Mouse (Mus musculus): ENCODE data around the gene Lgals2.
"Not testable (repeated sequence)": the region's sequence is repeated elsewhere in the genome, so short reads cannot be mapped to it uniquely, and the experiment has no call there.

Gene Lgals2

DNA sequence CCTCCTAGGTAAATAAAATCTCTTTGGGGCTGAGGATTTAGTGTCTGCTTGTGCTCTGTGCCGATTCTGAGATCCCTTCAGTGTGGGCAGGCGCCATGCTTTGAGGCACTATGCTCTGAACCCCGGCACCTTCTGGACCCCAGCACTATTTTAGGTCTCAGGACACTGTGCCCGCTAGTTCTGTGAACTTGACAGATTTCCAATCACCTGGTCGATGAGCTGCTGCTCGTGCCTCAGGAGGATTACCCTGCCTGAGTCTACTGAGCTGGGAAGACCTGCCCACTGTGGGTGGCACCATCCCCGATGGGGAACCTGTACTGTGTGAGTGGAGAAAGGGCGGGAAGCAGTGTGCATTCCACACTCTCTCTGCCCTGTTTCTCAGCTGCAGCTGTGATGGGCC lies 19.7 kb upstream of the Lgals2 start:
- DNase-seq (ENCODE audit: low spot score in 2 of 2): no peak

DNA sequence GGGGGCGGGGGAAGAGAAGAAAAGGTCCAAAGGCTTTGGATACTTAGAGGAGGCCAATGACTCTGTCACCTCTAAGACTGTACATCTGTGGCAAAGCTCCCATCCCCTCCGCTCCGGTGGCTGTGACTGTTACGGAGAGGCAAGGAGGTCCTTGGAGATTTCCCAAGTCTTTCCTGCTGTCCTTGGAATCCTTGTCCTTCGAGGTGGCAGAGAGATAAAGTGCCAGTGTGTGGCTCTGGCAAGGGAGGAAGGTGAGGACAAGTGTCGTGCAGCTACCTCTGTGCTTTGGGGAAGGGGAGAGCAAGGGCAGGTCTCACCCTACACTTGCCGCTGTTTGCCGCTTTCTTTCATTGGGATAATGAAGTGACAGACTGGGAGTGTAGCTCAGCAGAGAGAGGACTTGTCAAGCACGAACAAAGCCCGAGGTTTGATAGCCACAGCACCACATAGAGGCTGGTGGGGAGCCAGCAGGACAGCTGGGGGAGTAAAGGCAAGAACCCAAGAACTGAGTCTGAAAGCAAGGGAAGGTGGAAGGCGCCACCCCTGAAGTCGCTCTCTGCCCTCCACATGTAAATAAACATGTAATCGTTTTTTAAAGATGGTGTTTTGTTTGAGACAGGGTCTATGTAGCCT lies 18.6 kb upstream of the Lgals2 start:
- no peak for DNase-seq (ENCODE audit: low spot score in 2 of 2)

DNA sequence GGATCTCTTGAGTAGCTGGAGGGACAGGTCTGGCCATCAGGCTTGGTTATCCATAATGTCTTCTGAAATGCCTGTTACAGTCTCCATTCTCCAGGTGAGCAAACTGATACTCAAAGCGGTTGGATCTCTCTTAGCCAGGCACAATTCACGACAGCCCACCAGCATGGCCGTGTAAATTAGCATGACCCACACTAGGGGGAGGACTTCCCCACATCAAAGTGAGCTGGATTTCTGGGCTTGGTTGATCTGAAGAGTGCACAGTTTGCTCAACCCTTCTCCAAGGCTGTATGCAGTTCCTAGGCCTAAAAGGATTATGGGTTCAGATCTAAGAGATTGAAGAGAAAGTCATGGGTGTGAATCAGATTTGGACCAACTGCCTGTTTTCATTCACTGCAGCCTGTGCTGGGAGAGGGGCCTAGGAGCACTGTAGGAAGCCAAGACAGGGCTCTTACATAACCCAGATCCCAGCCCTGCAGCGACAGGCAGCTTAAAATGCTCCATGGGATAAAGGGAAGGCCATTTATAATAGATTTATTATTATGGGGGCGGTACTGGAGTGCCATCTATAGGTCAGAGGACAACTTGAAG lies 16.8 kb upstream of the Lgals2 start:
- DNase-seq (ENCODE audit: low spot score in 2 of 2): no peak

DNA sequence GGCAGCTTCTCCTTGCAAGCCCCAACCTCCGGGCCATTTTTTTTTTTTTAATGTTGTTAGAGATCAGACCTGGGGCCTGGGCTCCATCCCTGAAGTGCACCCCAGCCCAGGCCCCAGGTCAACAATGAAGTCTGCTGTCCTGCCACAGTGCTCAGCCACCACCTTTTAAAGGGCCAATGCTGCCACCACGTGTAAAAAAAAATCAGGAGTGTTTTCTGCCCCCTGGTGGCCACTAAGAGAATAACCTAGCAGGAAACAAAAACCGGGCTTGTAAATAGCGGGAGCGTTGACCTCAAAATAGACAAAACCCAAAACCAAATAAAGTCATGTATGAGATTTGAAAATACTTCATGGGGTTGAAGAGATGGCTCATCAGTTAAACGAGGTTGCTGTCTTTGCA lies 14.4 kb upstream of the Lgals2 start:
- no peak for DNase-seq (ENCODE audit: low spot score in 2 of 2)

DNA sequence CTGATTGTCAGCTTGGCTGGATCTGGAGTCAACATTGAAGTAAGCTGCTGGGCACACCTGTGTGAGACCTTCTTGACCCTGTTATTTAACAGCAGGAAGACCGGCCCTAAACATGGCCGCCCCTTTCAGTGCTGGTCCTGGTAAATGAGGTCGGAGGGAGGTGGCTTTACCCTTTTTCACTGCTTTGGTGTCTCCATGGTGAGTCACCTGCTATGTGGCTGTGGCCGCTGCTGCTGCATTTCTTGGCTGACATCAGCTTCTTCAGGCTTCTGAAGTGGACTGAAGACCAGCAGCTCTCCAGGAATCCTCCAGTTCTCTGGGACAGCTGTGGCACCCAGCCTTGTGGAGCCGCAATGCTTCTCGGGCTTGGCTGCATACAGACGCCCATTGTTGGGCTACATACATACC lies 13.5 kb upstream of the Lgals2 start:
- no peak for DNase-seq (ENCODE audit: low spot score in 2 of 2)

- DNase-seq (ENCODE audit: low spot score in 2 of 2): no peak
These were observed 13.1 kb upstream of the Lgals2 start for GRCm38 (mm10) chr15:78868398-78868797.

DNA sequence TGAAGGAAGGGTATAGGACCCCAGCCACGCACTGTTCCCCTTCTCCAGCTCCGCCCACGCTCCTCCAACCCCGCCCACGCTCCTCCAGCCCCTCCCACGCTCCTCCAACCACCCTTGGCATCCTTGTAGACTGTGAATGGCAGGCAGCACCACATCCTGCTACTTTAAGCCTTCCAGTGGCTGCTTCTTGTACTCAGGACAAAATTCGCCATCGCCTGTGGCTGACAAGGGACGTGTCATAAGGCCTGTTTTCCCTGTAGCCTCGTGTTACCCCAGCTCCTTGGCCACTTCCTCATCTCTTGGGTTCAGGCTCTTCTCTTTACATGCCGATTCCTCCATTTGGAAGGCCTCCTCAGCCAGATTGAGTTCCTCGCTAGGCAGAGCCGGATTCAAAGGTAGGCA lies 8.5 kb upstream of the Lgals2 start:
- DNase-seq (ENCODE audit: low spot score in 2 of 2): no peak

DNA sequence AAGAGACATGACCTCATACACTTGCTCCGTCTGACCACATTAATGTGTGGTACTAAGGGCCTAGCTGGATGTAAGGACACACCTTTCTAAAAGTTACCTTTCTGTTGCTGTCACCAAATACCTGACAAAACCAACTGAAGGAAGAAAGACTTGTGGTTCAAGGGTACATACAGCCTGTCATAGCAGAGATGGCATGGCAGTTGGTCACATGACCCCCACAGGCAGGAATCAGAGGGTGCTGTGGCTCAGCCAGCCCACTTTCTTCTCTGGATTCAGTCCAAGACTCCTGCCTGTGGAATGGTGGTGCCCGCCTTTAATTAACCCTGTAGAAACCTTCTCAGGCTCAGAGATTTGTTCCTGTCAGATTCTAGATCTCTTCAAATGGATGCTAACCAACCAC lies 7.8 kb upstream of the Lgals2 start:
- no peak for DNase-seq (ENCODE audit: low spot score in 2 of 2)

DNA sequence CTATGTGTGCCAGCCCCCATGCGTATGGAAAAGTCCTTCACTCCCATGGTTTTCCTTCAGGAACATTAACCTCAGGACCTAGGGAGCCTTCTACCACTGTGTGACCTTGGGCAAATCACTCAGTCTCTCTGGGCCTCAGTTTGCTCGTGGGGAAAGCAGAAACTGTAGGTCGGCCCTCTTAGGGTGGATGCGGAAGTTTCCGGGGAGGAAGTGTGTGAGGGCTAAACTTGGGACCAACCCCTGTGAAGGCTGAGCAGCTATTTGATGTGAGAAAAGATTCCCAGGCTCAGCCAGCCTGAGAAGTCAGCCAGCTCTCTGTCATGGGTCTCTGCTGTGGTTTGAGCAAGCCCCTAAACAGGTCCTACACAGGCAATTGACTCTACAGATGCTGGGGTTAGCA lies 7.0 kb upstream of the Lgals2 start:
- no peak for DNase-seq (ENCODE audit: low spot score in 2 of 2)

GRCm38 (mm10) chr15:78859714-78860113 lies 4.4 kb upstream of the Lgals2 start:
- DNase-seq (ENCODE audit: low spot score in 2 of 2): no peak

- no peak for DNase-seq (ENCODE audit: low spot score in 2 of 2)
These were observed 4.0 kb upstream of the Lgals2 start for GRCm38 (mm10) chr15:78859311-78859710.

DNA sequence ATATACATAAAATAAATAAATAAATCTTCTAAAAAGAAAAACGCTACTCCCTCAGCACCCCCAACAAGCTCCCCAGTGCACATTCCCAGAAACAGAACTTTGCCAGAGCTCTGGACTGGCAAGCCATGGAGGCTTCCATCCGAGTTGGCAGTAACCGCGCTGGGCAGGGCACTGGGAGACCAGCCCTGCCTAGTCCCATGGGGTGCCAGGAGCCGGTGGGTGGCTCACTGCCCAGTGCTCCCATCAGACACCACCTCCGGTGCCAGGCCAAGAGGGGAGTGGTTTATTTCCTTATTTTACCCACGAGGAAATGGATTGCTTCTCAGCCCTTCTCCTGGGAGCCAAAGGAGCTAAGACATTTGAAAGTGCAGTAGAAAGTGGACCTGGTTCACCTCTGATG lies 1.7 kb upstream of the Lgals2 start:
- no peak for DNase-seq (ENCODE audit: low spot score in 2 of 2)

GRCm38 (mm10) chr15:78851505-78852153 lies 3.7 kb downstream of the Lgals2 start:
- peak; percentile 73 to 87 for DNase-seq (ENCODE audit: low spot score in 2 of 2)

DNA sequence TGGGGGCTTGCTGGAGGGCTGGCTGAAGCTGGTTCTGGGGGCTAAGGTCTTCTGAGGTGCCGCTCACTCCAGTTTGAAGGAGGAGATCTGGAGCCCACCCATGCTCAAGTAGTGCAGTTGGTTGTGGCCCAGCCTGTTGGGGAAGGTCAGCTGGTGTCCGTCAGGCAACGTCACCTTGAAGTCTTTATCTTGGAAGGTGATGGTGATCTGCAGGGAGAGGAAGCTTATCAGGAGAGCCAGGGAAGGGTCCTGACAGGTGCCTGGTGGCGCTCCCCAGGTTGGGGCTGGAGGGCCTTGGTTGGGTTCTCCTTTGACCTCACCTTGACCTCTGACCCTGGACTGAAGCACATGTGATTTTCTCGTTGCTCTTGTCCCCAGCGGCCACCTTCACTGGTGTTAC lies 4.4 kb downstream of the Lgals2 start:
- DNase-seq (ENCODE audit: low spot score in 2 of 2): no peak

- DNase-seq (ENCODE audit: low spot score in 2 of 2): no peak
These were observed 5.1 kb downstream of the Lgals2 start for GRCm38 (mm10) chr15:78850059-78850824.

GRCm38 (mm10) chr15:78849485-78849884 lies 5.8 kb downstream of the Lgals2 start:
- DNase-seq (ENCODE audit: low spot score in 2 of 2): no peak

DNA sequence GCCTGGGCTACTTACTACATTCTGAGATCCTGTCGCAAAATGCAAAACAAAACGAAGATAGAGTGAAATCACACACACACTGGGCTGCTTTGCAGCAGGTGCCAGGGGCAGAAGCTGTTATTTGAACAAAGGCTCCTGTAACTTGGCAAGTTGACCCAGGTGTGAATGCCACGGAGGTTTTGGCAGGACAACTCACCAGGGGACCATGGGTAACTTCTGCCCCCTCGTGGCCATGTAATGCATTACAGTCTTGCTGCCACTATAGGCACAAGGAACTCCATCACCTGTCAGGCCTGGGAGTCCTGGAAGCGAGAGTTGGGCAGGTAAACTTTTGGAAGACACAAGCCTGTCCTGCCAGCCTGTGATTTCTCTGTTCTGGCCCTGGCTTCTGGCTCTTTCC lies 6.9 kb downstream of the Lgals2 start:
- peak; percentile 49 to 63 for DNase-seq (ENCODE audit: low spot score in 2 of 2)

DNA sequence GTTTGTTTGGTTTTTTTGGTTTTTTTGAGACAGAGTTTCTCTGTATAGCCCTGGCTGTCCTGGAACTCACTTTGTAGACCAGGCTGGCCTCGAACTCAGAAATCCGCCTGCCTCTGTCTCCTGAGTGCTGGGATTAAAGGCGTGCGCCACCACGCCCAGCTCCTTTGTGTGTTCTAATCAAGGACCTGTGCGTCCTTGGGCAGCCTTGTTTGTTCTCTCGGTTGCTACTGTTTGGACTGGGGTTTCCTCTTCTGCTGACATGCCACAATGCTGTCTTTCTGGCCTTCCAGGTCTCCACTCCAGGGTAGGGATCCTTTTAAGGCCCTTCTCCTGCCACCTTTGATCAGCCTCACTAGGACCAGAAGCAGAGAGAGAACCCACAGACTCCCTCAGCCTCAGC lies 8.5 kb downstream of the Lgals2 start:
- not testable (repeated sequence) for DNase-seq (ENCODE audit: low spot score in 2 of 2)

- DNase-seq (ENCODE audit: low spot score in 2 of 2): no peak
These were observed 9.0 kb downstream of the Lgals2 start for GRCm38 (mm10) chr15:78846352-78846751.

- no peak for DNase-seq (ENCODE audit: low spot score in 2 of 2)
These were observed 9.5 kb downstream of the Lgals2 start for GRCm38 (mm10) chr15:78845867-78846266.

- DNase-seq (ENCODE audit: low spot score in 2 of 2): no peak
These were observed 10.0 kb downstream of the Lgals2 start for GRCm38 (mm10) chr15:78845321-78845720.

GRCm38 (mm10) chr15:78844791-78845190 lies 10.5 kb downstream of the Lgals2 start:
- DNase-seq (ENCODE audit: low spot score in 2 of 2): no peak

All from frontal cortex, postnatal 14 days (tissue).